Mouse (Mus musculus) limb, embryonic 15.5 days (tissue): Measurements from ENCODE around the gene Rtl8b. TPM values are rescaled to one million over a fixed set of nuclear protein-coding genes. Genes with fewer than 3 reads are reported as not detected.
"Not testable (repeated sequence)": the region's sequence is repeated elsewhere in the genome, so short reads cannot be mapped to it uniquely, and the experiment has no call there.

Experiments
- ATAC-seq: fragments of 200-750 bp; cut with Nextera tagmentation; 2 replicates; pipeline ENCODE4 v1.8.0; 2017; ENCODE audit warnings: low read depth, moderate TSS enrichment; ENCODE audit not compliant: insufficient number of reproducible peaks, low FRiP score, low TSS enrichment
- H3K27ac ChIP-seq: fragments of 300-500 bp; sonication (generic); 2 replicates; pipeline ENCODE4 v1.5.1; 2015; ENCODE audit warnings: moderate library complexity, mild to moderate bottlenecking, inconsistent platforms
- H3K27me3 ChIP-seq: fragments of 300-500 bp; sonication (generic); 2 replicates; pipeline ENCODE4 v1.6.1; 2015; ENCODE audit warnings: inconsistent platforms
- H3K36me3 ChIP-seq: fragments of 300-500 bp; sonication (generic); 2 replicates; pipeline ENCODE4 v1.6.1; 2015; ENCODE audit warnings: inconsistent platforms
- H3K4me1 ChIP-seq: fragments of 300-500 bp; sonication (generic); 2 replicates; pipeline ENCODE4 v1.6.1; 2015; ENCODE audit warnings: inconsistent platforms
- H3K4me2 ChIP-seq: fragments of 300-500 bp; sonication (generic); 2 replicates; pipeline ENCODE4 v1.6.1; 2015; ENCODE audit warnings: mild to moderate bottlenecking, inconsistent platforms
- H3K4me3 ChIP-seq: fragments of 300-500 bp; sonication (generic); 2 replicates; pipeline ENCODE4 v1.5.1; 2015; ENCODE audit warnings: mild to moderate bottlenecking, inconsistent platforms
- H3K9ac ChIP-seq: fragments of 300-500 bp; sonication (generic); 2 replicates; pipeline ENCODE4 v1.6.1; 2015; ENCODE audit warnings: inconsistent platforms
- H3K9me3 ChIP-seq: fragments of 300-500 bp; sonication (generic); 2 replicates; pipeline ENCODE4 v1.6.1; 2016; ENCODE audit warnings: inconsistent platforms
- WGBS: fragments of 180-500 bp; shearing (Covaris S2); methylation state at CpG from one replicate; pipeline ENCODE4 v1.1.7; 2015; 5-methylcytosine and 5-hydroxymethylcytosine counted together
- polyA plus RNA-seq: library from polyadenylated mRNA; unstranded; fragments of >200 nt; fragmentation: Nextera tagmentation; extraction: Ambion mirVana; gene quantifications from 2 replicates; pipeline ENCODE4 v1.2.1, GENCODE M21; 2015

The Rtl8b gene
- polyA plus RNA-seq = 58.4 and 67.8 TPM in 2 replicates

DNA sequence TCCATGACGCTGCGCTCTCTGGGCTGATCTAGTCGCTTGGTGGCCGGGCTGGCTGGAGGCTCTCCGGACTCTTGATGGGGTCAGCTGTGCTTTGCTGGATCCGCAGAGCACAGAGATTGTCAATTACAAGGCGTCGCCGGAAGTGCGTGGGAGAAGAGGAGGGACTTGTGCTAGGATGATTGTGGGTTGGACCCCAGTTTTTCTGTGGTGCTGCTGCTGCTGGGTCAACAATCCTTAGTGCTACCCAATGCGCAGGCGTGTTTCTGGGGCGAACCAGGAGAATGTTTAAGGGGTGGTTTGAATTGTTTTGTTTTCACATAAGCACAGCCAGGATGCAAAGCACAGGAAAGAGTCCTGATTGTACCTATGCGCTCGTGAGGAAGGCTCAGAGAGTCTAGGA is at the start of gene Rtl8b:
Rtl8b (minus strand) TSS at position 115 of the 400 bp plus-strand sequence.
- ATAC-seq = peak; percentile 88
- H3K9ac ChIP-seq = no peak within 1 kb of the TSS
- H3K9me3 ChIP-seq = no peaks in the 10 kb centered on the region
- peak within 1 kb of the TSS; percentile 38 for H3K4me2 ChIP-seq
- no peaks in the 10 kb centered on the region for H3K4me1 ChIP-seq
- H3K4me3 ChIP-seq = peak within 1 kb of the TSS; percentile 35
- WGBS = 33% methylated on average over 13 of the region's 15 CpGs
- no peaks in the 10 kb centered on the region for H3K36me3 ChIP-seq
- peak within 1 kb of the TSS; percentile 54; the same call in 1 of the 2 replicates for H3K27ac ChIP-seq
- H3K27me3 ChIP-seq = no peaks in the 10 kb centered on the region

DNA sequence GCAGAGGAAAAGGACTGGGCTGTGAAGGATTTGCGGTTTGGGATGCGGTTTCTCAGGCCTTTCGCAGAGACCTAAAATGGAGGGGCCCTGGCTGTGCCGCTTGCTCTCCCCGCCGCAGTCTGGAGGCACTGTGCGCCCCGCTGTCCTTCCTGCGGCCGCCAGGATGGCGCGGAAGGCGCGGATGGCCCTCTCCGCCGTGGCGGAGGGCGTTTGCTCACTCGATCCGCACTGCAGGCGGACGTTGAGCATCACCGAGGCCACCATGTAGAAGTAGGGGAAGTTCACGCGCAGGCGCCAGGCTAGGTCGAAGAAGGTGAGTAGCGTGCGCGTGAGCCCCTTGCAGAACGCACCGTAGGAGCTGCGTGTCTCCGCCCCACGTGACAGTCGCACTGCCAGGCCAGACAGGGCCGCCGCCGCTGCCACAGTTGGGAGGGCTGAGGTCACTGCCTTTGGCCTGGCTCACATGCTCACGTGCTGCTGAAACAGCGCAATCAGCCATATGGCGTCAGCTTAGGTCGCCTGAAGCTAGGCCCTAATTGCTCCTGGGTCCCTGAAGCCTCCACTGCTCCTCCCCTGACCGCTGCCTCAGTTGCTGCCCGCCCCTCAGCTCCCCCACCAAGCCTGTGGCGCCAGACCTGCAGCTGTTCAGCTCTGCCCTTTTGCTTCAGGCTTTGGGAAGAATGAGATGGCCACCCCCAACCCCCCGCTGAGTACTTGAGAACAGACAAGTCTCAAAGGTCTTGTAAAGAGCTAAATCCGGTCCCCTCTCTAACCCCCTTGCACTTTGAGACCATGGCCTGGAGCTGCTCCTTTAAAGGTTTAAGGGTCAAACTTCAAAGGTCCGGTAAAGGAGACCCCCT is 46.3 kb upstream of the Rtl8b start:
- 26% methylated on average over 44 of the region's 49 CpGs for WGBS
- H3K9me3 ChIP-seq = no peaks in the 10 kb centered on the region
- no peak overlapping the region for H3K27ac ChIP-seq
- H3K36me3 ChIP-seq = no peaks in the 10 kb centered on the region
- H3K4me3 ChIP-seq = peak overlapping the region; percentile 33
- H3K4me1 ChIP-seq = no peaks in the 10 kb centered on the region
- peak overlapping the region; percentile 52 for H3K4me2 ChIP-seq
- H3K9ac ChIP-seq = peak overlapping the region; percentile 26; the same call in 1 of the 2 replicates
- ATAC-seq = 0 out of 2 replicates have a peak, but pooled peaks have one; percentile 67
- H3K27me3 ChIP-seq = no peaks in the 10 kb centered on the region

GRCm38 (mm10) chrX:53715942-53716322 is 45.7 kb upstream of the Rtl8b start:
- Histone ChIP-seq H3K9me3 (no peaks in the 10 kb centered on the region), H3K4me2 (peak overlapping the region; percentile 52), H3K4me3 (peak overlapping the region; percentile 33), H3K9ac (no peak overlapping the region), H3K4me1 (no peaks in the 10 kb centered on the region), H3K27ac (no peak overlapping the region), H3K27me3 (no peaks in the 10 kb centered on the region), H3K36me3 (no peaks in the 10 kb centered on the region)
- 29% methylated on average over 2 of the region's 2 CpGs for WGBS
- ATAC-seq = no peak

DNA sequence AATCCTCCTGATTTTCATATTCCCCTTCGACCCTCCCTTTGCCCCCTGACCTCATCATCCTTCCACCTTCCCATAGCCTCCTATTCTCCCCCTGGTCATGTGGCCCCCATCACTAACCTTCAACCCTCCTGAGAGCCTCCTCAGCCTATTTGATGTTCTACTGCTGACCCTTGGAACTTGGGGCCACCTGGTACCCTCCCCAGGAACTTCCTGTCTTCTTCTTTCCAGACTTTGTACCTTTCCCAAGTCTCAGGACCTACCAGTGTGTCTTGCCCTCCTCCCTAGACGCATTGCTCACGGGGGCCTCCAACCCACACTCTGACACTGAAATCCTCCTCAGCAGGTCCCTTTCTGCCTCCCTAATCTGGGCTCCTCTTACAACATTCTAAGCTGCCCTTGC is 32.5 kb upstream of the Rtl8b start:
- WGBS = 64% methylated on average over 3 of the region's 3 CpGs
- no peaks in the 10 kb centered on the region for H3K4me1 ChIP-seq
- H3K9ac ChIP-seq = no peak overlapping the region
- no peaks in the 10 kb centered on the region for H3K9me3 ChIP-seq
- no peaks in the 10 kb centered on the region for H3K36me3 ChIP-seq
- H3K27ac ChIP-seq = no peak overlapping the region
- H3K4me3 ChIP-seq = no peak overlapping the region
- no peaks in the 10 kb centered on the region for H3K27me3 ChIP-seq
- H3K4me2 ChIP-seq = no peak overlapping the region
- no peak for ATAC-seq

DNA sequence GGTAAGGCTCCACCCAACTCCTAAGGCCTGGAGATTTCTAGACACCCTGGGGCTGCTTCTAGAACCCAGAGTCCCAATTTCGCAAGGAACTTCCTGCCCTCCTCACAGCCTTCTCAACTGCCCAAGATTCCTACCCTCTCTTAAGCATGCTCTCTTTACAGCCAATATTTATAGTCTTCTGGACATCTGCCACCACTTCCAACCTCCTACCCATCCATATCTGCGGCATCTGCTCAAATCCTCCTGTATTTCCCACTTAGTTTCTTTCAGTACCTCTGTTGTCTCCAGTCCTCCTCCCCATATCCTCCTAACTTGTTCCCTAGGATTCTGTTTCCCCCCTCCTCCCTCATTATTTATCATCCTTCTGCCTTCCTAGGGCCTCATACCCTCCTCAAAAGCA is 29.0 kb upstream of the Rtl8b start:
- Histone ChIP-seq H3K27me3 (no peaks in the 10 kb centered on the region), H3K9me3 (no peaks in the 10 kb centered on the region)

GRCm38 (mm10) chrX:53694008-53694777 is 24.0 kb upstream of the Rtl8b start:
- H3K4me1 ChIP-seq = no peaks in the 10 kb centered on the region
- no peaks in the 10 kb centered on the region for H3K9me3 ChIP-seq
- H3K27ac ChIP-seq = no peak overlapping the region
- 83% methylated on average over 9 of the region's 9 CpGs for WGBS
- H3K9ac ChIP-seq = no peak overlapping the region
- ATAC-seq = no peak
- H3K36me3 ChIP-seq = no peaks in the 10 kb centered on the region
- H3K4me3 ChIP-seq = no peak overlapping the region
- H3K4me2 ChIP-seq = no peak overlapping the region
- H3K27me3 ChIP-seq = no peaks in the 10 kb centered on the region

More for the DNA sequence above, 29.0 kb upstream of the Rtl8b start:
- Histone ChIP-seq H3K4me2 (no peak overlapping the region), H3K27ac (no peak overlapping the region), H3K36me3 (no peaks in the 10 kb centered on the region), H3K9ac (no peak overlapping the region), H3K4me1 (no peaks in the 10 kb centered on the region), H3K4me3 (no peak overlapping the region)
- ATAC-seq = no peak
- 89% methylated on average over 2 of the region's 2 CpGs for WGBS

DNA sequence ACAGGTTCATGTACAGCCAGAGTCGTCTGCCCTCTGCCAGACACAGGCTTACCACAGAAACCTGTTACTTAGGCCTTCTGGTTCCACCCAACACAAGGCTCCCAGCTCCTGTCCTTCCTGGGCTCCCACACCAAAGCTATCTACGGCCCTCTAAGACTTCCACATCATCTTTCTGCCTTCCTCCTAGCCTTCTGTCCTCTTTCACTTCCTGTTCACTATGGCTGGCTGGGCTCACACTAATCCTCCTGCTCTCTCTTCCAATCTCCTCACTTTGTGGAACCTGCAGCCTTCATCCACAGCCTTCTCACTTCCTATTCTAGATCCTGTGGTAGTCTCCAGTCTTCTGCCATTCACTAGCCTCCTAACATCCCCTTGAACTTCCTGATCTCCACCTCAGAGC is 22.9 kb upstream of the Rtl8b start:
- H3K4me2 ChIP-seq = no peak overlapping the region
- no peaks in the 10 kb centered on the region for H3K36me3 ChIP-seq
- no peak for ATAC-seq
- H3K27me3 ChIP-seq = no peaks in the 10 kb centered on the region
- 56% methylated on average over 2 of the region's 2 CpGs for WGBS
- H3K27ac ChIP-seq = no peak overlapping the region
- H3K9me3 ChIP-seq = no peaks in the 10 kb centered on the region
- H3K4me1 ChIP-seq = no peaks in the 10 kb centered on the region
- H3K9ac ChIP-seq = no peak overlapping the region
- no peak overlapping the region for H3K4me3 ChIP-seq

DNA sequence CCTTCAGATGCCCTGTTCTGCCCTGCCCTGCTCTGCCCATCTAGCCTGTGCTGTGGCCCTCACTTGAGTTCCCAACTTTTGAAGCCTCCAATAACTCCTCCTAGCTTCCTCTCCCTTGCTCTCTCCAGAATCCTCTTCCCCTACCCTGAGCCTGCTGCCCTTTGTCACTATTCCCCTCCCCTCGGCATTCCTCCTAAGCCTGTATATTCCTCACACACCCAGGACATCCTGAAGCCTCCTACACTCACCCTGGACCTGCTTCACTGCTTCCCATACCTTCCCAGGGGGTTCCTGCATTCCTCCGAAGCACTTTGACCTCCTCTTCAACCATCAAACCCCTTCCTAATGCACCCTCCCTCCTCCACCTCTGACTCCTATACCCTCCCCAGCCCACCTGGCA is 21.9 kb upstream of the Rtl8b start:
- Histone ChIP-seq H3K27me3 (no peaks in the 10 kb centered on the region), H3K4me2 (no peak overlapping the region), H3K27ac (no peak overlapping the region), H3K9me3 (no peaks in the 10 kb centered on the region), H3K4me1 (no peaks in the 10 kb centered on the region), H3K36me3 (no peaks in the 10 kb centered on the region), H3K9ac (no peak overlapping the region), H3K4me3 (no peak overlapping the region)
- no peak for ATAC-seq
- 64% methylated on average over 2 of the region's 2 CpGs for WGBS

- not testable (repeated sequence) for H3K36me3 ChIP-seq, H3K4me2 ChIP-seq, H3K4me1 ChIP-seq, H3K4me3 ChIP-seq, H3K9me3 ChIP-seq, H3K27me3 ChIP-seq, H3K9ac ChIP-seq, ATAC-seq, H3K27ac ChIP-seq
- WGBS = 73% methylated on average over 2 of the region's 4 CpGs
Measured at GRCm38 (mm10) chrX:53684676-53685075, 14.5 kb upstream of the Rtl8b start.

- not testable (repeated sequence) for H3K9ac ChIP-seq, H3K27me3 ChIP-seq, H3K4me1 ChIP-seq, H3K27ac ChIP-seq, H3K36me3 ChIP-seq, H3K9me3 ChIP-seq, H3K4me3 ChIP-seq, H3K4me2 ChIP-seq, ATAC-seq
- WGBS = 50% methylated on average over 2 of the region's 3 CpGs
Measured at GRCm38 (mm10) chrX:53682650-53683049, 12.4 kb upstream of the Rtl8b start.

DNA sequence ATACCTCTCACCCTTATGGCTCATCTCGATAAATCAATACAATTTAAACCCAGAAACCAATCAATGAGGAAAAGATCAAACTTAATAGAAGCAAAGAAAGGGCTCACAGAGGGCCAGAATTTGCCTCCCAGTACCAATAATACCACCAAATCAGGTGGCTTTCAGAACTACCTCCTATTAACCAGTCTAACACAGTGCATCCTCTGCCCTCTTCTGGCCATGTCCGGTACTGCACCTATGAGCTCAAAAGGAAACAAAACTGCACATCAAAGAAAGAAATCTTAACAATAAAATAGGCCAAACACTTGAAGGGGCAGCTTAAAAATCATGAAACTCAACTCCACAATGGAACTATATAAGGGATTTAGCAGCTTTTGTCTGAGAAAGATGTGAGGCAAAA is 6.7 kb upstream of the Rtl8b start:
- H3K4me3 ChIP-seq, H3K4me2 ChIP-seq, H3K27me3 ChIP-seq, H3K9ac ChIP-seq, H3K9me3 ChIP-seq, ATAC-seq, H3K36me3 ChIP-seq, H3K4me1 ChIP-seq, H3K27ac ChIP-seq: not testable (repeated sequence)
- 39% methylated on average over 2 of the region's 2 CpGs for WGBS

- H3K27me3 ChIP-seq, H3K4me1 ChIP-seq, H3K9me3 ChIP-seq, H3K9ac ChIP-seq, ATAC-seq, H3K36me3 ChIP-seq: not testable (repeated sequence)
- 21% methylated on average over 4 of the region's 4 CpGs for WGBS
- H3K4me2 ChIP-seq = peak overlapping the region; percentile 38
- peak overlapping the region; percentile 35 for H3K4me3 ChIP-seq
- H3K27ac ChIP-seq = peak overlapping the region; percentile 54; the same call in 1 of the 2 replicates
Measured at GRCm38 (mm10) chrX:53670696-53671095, 488 bp upstream of the Rtl8b start.
